Mouse (Mus musculus) forebrain, embryonic 11.5 days (tissue): ENCODE measurements around the gene Ppp1r15a. TPM values are rescaled to one million over a fixed set of nuclear protein-coding genes. Genes with fewer than 3 reads are reported as not detected.

Source experiments
- ATAC-seq: fragments of 200-750 bp; cut with Nextera tagmentation; replicated peaks from 2 replicates; pipeline ENCODE4 v1.8.0; 2017; ENCODE audit warnings: moderate TSS enrichment; ENCODE audit not compliant: low FRiP score
- DNase-seq: peaks from one replicate; pipeline ENCODE4 v3.0.0-alpha.2; 2017; ENCODE audit warnings: low spot score
- H3K27ac ChIP-seq: fragments of 300-500 bp; sonication (generic); 2 replicates; pipeline ENCODE4 v1.5.1; 2014; ENCODE audit warnings: low read depth, low read length
- H3K27me3 ChIP-seq: fragments of 300-500 bp; sonication (generic); 2 replicates; pipeline ENCODE4 v1.6.1; 2014; ENCODE audit warnings: mild to moderate bottlenecking, low read length, mixed read lengths; ENCODE audit not compliant: control insufficient read depth, insufficient read depth
- H3K36me3 ChIP-seq: fragments of 300-500 bp; sonication (generic); 2 replicates; pipeline ENCODE4 v1.6.1; 2014; ENCODE audit warnings: mild to moderate bottlenecking, low read length, moderate library complexity, mixed read lengths; ENCODE audit not compliant: control insufficient read depth, insufficient read depth
- H3K4me1 ChIP-seq: fragments of 300-500 bp; sonication (generic); replicated peaks from 2 replicates; pipeline ENCODE4 v1.6.1; 2014; ENCODE audit warnings: low read length, mixed read lengths; ENCODE audit not compliant: control insufficient read depth, insufficient read depth
- H3K4me2 ChIP-seq: fragments of 300-500 bp; sonication (generic); 2 replicates; pipeline ENCODE4 v1.6.1; 2014; ENCODE audit warnings: low read depth, mild to moderate bottlenecking, low read length, moderate library complexity, mixed read lengths; ENCODE audit not compliant: severe bottlenecking
- H3K4me3 ChIP-seq: fragments of 300-500 bp; sonication (generic); 2 replicates; pipeline ENCODE4 v1.5.1; 2014; ENCODE audit warnings: low read depth, low read length
- H3K9ac ChIP-seq: fragments of 300-500 bp; sonication (generic); 2 replicates; pipeline ENCODE4 v1.6.1; 2014; ENCODE audit warnings: low read length
- H3K9me3 ChIP-seq: fragments of 300-500 bp; sonication (generic); 2 replicates; pipeline ENCODE4 v1.6.1; 2016; ENCODE audit warnings: low read length, mixed read lengths; ENCODE audit not compliant: control insufficient read depth
- WGBS: fragments of 180-500 bp; shearing (Covaris S2); extraction: QIAGEN DNeasy Blood & Tissue Kit; methylation state at CpG from one replicate; pipeline ENCODE4 v1.1.7; 2014; 5-methylcytosine and 5-hydroxymethylcytosine counted together
- polyA plus RNA-seq: library from polyadenylated mRNA; unstranded; fragments of >200 nt; fragmentation: Nextera tagmentation; extraction: Ambion mirVana; gene quantifications from 2 replicates; pipeline ENCODE4 v1.2.1, GENCODE M21; 2014

Ppp1r15a gene
- 17.4 and 17.8 TPM in 2 replicates for polyA plus RNA-seq

- peak within 1 kb of the TSS; percentile 42; the same call in 1 of the 2 replicates for H3K27ac ChIP-seq
- H3K9ac ChIP-seq: peak within 1 kb of the TSS; percentile 75
- no peaks in the 10 kb centered on the region; the same call in 1 of the 2 replicates for H3K36me3 ChIP-seq
- DNase-seq: peak; percentile 97
- peak; percentile 81 for ATAC-seq
- no peaks in the 10 kb centered on the region for H3K27me3 ChIP-seq
- H3K4me3 ChIP-seq: peak within 1 kb of the TSS; percentile 68
- no peaks in the 10 kb centered on the region for H3K9me3 ChIP-seq
- peaks cover 7% of the 10 kb centered on the region; the same call in 1 of the 2 replicates for H3K4me1 ChIP-seq
- under 1% methylated on average over 54 of the region's 54 CpGs for WGBS
- peak within 1 kb of the TSS; percentile 43 for H3K4me2 ChIP-seq
Measured at GRCm38 (mm10) chr7:45525809-45526473, at the start of gene Ppp1r15a, which contains the start of gene Plekha4. TSS of gene Ppp1r15a (minus strand) at chr7:45526268. TSS of gene Plekha4 (plus strand) at chr7:45526330.

- DNase-seq: no peak
- no peak overlapping the region for H3K4me3 ChIP-seq
- H3K36me3 ChIP-seq: no peaks in the 10 kb centered on the region; the same call in 1 of the 2 replicates
- no peaks in the 10 kb centered on the region for H3K27me3 ChIP-seq
- no peak overlapping the region for H3K9ac ChIP-seq
- H3K9me3 ChIP-seq: no peaks in the 10 kb centered on the region
- 86% methylated on average over 15 of the region's 15 CpGs for WGBS
- ATAC-seq: no peak
- no peak overlapping the region for H3K27ac ChIP-seq
- H3K4me2 ChIP-seq: no peak overlapping the region
- peaks cover 7% of the 10 kb centered on the region; the same call in 1 of the 2 replicates for H3K4me1 ChIP-seq
Measured at GRCm38 (mm10) chr7:45574472-45575379, 48.7 kb upstream of the Ppp1r15a start.

DNA sequence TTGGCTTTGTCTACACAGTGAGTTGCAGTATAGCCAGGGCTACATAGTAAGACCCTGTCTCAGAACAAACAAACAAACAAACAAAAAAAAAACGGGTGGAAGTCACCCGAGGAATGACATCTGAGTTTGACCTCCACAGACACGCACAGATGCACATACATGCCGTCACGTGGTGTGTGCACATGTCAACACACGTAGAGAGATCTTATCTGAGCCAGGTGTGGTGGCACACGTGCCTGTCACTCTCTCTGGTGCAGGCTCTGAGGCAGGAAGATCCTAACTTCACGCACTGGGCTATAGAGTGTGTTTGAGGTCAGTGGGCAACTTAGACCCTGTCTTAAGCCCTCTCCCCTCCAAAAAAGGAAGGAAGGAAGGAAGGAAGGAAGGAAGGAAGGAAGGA lies 47.9 kb upstream of the Ppp1r15a start:
- no peaks in the 10 kb centered on the region; the same call in 1 of the 2 replicates for H3K36me3 ChIP-seq
- no peaks in the 10 kb centered on the region for H3K9me3 ChIP-seq
- H3K4me2 ChIP-seq: no peak overlapping the region
- no peak overlapping the region for H3K4me3 ChIP-seq
- peaks cover 7% of the 10 kb centered on the region; the same call in 1 of the 2 replicates for H3K4me1 ChIP-seq
- no peak for DNase-seq
- no peak overlapping the region for H3K9ac ChIP-seq
- H3K27me3 ChIP-seq: no peaks in the 10 kb centered on the region
- no peak for ATAC-seq
- 85% methylated on average over 8 of the region's 8 CpGs for WGBS
- no peak overlapping the region for H3K27ac ChIP-seq

- WGBS: 71% methylated on average over 1 of the region's 1 CpGs
- Histone ChIP-seq H3K4me3 (no peak overlapping the region), H3K4me2 (no peak overlapping the region)
Measured at GRCm38 (mm10) chr7:45571966-45572365, 45.9 kb upstream of the Ppp1r15a start.

DNA sequence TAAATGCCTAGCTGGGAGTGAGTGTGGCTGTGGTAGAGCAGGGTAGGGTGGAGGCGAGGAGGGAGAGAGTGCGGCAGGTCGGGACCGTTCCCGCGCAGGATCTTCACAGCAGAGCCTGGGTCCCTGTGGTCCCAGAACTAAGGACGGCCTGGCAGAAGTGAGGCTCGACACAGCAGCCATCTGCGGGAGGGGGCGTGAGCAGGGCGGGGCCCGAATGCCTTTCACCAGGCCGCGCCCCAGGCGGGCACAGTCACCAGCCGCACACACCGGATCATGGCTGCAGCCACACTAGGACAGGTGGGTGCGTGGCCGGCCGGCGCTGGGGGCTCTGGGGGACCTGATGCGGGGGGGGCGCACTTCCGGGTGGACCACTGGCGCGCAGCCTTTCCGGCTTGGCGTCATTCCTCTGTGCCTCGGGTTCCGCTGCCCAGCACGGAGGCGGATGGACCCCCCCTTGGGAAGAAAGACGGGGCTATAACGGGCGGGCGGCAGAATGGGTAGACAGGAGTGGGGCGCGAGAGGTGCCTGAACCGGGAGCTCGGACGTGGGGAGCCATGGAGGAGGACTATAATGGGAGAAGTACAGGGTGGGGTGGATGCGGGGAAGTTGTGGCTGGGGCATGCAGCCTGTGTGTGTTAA lies 44.2 kb upstream of the Ppp1r15a start, which contains the start of gene Bcat2:
TSS of gene Bcat2 (plus strand) at position 51 of the 639 bp plus-strand sequence.
- no peaks in the 10 kb centered on the region for H3K27me3 ChIP-seq
- H3K4me3 ChIP-seq: peak within 1 kb of the TSS; percentile 53
- peaks cover 7% of the 10 kb centered on the region; the same call in 1 of the 2 replicates for H3K4me1 ChIP-seq
- H3K36me3 ChIP-seq: no peaks in the 10 kb centered on the region; the same call in 1 of the 2 replicates
- H3K4me2 ChIP-seq: peak within 1 kb of the TSS; percentile 66
- peak; percentile 75 for ATAC-seq
- H3K27ac ChIP-seq: peak within 1 kb of the TSS; percentile 44
- H3K9ac ChIP-seq: peak within 1 kb of the TSS; percentile 81
- H3K9me3 ChIP-seq: no peaks in the 10 kb centered on the region
- WGBS: under 1% methylated on average over 42 of the region's 42 CpGs
- peak; percentile 86 for DNase-seq

More at GRCm38 (mm10) chr7:45571966-45572365, 45.9 kb upstream of the Ppp1r15a start:
- H3K27ac ChIP-seq: no peak overlapping the region
- H3K36me3 ChIP-seq: no peaks in the 10 kb centered on the region; the same call in 1 of the 2 replicates
- DNase-seq (no peak), ATAC-seq (no peak)
- no peaks in the 10 kb centered on the region for H3K9me3 ChIP-seq
- H3K4me1 ChIP-seq: peaks cover 7% of the 10 kb centered on the region; the same call in 1 of the 2 replicates
- H3K27me3 ChIP-seq: no peaks in the 10 kb centered on the region
- H3K9ac ChIP-seq: no peak overlapping the region

DNA sequence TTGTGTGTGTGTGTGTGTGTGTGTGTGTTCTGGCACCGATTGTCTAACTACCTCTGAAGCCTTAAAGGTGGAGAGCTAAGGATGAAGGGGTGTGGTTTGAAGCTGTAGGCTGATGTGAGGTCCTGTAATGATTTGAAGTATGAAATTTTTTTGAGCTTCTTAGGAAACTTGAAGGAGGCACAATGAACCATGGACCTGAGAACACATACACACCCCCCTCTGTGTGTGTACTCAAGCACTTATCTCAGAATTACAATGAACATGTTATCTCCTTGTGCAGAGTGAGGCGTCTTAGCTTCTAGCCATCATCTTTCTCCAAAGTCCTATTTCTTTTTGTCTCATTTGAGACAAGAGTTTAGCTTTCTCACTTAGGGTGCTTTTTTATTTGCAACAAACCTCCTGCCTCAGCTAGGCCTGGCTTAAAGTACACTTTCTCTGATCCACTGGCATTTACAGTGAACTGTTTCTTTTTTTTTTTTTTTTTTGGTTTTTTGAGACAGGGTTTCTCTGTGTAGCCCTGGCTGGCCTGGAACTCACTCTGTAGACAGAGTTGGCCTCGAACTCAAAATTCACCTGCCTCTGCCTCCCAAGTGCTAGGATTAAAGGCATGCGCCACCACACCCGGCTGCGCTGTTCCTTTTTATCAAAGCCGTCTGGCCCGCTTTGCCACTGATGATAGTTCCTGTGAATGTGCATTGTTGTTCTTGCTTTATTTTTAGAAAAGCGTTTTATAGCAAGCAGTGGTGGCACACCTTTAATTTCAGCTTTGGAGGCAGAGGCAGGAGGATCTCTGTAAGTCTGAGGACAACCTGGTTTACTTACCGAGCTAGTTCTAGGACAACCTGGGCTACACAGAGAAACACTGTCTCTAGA lies 42.8 kb upstream of the Ppp1r15a start:
- Histone ChIP-seq H3K4me2 (peak overlapping the region; percentile 74), H3K9me3 (no peaks in the 10 kb centered on the region), H3K4me1 (peaks cover 7% of the 10 kb centered on the region; the same call in 1 of the 2 replicates), H3K27me3 (no peaks in the 10 kb centered on the region), H3K36me3 (no peaks in the 10 kb centered on the region; the same call in 1 of the 2 replicates), H3K9ac (peak overlapping the region; percentile 47), H3K4me3 (peak overlapping the region; percentile 33; the same call in 1 of the 2 replicates), H3K27ac (peak overlapping the region; percentile 57; the same call in 1 of the 2 replicates)
- 79% methylated on average over 10 of the region's 10 CpGs for WGBS
- DNase-seq (no peak), ATAC-seq (no peak)

DNA sequence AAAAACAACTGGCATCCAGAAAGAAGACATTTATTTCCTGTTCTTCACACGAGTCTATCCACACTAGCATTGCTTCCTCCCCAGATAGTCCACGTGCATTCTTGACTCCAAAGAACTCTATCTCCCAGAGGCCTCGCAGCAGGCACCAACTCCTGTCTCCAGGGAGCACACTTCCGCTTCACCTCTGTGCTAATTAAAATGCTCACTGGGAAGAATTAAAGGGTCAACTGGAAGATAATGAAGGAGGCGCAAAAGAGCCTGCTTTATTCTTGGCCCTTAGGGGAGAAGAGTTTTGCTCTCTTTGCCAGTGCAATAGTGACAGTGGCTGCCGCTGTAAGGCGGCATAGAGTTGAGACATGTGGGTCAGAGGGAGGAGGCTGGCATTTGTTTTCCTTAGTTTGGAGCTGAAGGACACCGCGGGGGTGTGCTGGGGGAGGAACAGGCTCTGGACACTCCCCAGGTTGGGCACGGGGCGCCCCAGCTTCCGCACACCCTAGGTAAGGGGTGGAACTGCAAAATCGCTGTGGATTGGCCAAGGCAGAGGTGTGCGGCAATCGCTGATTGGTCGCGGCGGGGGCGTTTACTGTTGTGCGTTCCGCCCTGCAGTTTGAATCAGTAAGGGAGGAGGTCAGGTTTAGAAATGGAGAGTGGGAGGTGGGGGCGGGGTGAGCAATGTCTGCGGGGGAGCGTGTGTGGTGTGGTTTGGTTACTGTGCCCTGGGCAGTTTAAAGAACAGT lies 41.9 kb upstream of the Ppp1r15a start:
- under 1% methylated on average over 24 of the region's 24 CpGs for WGBS
- peak; percentile 95 for ATAC-seq
- H3K27ac ChIP-seq: peak overlapping the region; percentile 57; the same call in 1 of the 2 replicates

More for the DNA sequence above, 41.9 kb upstream of the Ppp1r15a start:
- peaks cover 7% of the 10 kb centered on the region; the same call in 1 of the 2 replicates for H3K4me1 ChIP-seq
- H3K4me2 ChIP-seq: peak overlapping the region; percentile 74
- no peaks in the 10 kb centered on the region for H3K27me3 ChIP-seq
- DNase-seq: peak; percentile 93
- H3K9ac ChIP-seq: peak overlapping the region; percentile 47
- peak overlapping the region; percentile 33 for H3K4me3 ChIP-seq
- no peaks in the 10 kb centered on the region for H3K9me3 ChIP-seq
- H3K36me3 ChIP-seq: no peaks in the 10 kb centered on the region; the same call in 1 of the 2 replicates
